Mouse (Mus musculus): ENCODE measurements around the gene Nrip3. TPM values are rescaled to one million over a fixed set of nuclear protein-coding genes. Genes with fewer than 3 reads are reported as not detected.
A peak's percentile ranks its signal among the peaks of the same experiment; 100 is the strongest.

Gene Nrip3
- total RNA-seq (2021), result under 1 TPM; 0.20 to 0.21 TPM
- long read RNA-seq, experiment 1, result 0 reads
- long read RNA-seq, experiment 2, result 0 reads

DNA sequence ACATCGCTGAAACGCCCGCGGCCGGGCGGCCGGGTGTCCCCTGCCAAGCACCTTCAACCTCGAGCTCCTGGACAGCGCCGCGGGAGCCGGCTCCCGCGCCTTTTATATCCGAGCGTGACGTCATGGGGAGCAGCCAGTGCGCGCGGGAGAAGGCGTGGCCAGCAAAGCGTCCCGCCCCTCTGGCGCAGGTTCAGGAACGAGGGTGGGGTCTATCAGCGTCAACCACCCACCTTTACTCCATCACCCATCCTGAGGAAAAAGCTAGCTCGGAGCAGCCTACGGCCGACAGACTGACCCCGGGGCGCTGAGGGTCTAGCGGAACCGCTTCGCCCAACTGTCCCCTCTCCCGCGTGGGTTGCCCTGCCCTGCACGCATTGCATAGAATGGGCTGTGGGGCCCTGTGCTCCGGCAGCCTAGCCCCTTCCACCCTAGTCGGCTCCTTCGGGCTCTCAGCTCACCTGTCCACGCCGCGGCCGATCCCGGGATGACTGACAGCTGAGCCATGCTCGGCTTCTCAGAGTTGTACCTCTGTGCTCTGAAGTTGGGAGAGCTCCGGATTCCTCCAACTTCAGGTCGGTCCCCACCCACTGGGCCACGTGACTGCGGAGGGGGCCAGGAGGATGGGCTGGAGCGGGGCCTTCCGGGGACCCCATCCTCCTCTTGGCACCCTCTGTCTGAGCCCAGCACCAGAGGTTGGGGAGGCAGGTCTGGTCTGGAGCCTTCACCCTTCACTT, at the start of gene Nrip3:
Gene Nrip3, minus strand, starts transcription at position 556 of the 734 bp plus-strand sequence.
- peak; percentile 53 to 68 for DNase-seq

DNA sequence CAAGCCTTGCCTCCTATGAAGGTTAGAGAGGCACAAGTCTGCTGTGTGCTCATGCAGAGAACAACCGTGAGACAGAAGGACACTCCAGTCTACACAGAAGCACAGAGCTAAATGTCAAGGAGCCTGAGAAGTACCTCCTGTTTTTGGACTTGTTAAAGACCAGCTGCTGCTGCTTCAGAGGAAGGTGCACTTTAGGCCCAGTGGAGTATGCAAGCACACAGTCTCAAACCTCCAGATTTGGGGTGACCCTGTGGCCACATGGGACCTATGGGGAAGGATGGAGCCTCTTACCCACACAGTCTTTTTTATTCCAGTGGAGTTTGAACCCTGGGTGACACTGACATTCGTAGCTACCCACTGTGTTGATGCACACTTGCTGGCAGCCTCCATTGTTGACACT, 49.6 kb upstream of the Nrip3 start:
- no peak for DNase-seq

DNA sequence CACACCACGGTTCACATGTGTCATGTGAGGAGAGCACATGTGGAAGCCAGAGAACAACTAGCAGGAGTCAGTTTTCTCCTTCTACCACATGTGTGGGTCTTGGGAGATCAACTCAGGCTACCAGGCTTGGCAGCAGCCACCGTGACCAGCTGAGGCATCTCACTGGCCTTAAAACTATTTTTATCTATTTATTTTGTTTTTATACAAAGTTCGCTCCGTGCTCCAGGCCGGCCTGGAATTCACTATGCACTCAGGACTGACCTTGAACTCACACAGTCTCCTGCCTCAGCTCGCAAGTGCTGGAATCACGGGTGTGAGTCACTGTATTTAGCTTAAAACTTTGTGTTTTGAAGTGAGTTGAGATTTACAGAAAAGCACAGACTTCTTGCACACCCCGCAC, 45.1 kb upstream of the Nrip3 start:
- no peak for DNase-seq

DNA sequence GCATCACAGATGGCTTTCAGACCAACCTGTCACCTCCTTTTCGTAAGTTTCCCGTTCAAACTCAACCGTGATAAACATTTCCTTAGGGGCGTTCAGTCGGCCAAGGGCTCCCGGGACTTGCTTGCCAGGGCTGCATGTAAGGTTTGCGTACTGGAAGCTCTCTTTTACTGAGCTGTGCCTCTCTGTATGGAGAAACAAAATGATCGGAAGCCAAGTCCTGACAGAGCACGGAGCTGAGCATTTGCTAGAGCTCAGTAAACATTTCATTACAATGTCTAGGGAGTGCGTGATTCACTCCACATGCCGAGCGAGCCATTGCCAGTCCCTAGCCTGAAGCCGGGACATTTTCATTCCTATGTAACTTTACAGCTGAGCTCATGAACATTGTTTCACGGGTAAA, 43.5 kb upstream of the Nrip3 start:
- no peak for DNase-seq

DNA sequence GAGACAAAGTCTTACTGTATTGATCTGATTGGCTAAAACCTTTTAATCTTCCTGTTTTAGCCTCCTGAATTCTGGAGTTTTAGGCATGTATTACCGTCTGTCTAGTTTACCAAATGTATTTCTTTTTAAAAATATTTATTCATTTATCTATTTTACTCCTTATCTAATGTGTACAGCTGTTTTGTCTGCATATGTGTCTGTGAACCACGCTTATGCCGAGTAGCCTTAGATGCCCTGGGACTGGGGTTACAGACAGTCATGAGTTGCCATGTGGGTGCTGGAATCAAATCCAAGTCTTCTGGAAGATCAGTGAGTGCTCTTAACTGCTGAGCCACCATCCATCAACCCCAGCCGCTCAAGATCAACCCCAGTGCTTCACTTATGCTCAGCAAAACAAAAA, 36.8 kb upstream of the Nrip3 start:
- no peak for DNase-seq

DNA sequence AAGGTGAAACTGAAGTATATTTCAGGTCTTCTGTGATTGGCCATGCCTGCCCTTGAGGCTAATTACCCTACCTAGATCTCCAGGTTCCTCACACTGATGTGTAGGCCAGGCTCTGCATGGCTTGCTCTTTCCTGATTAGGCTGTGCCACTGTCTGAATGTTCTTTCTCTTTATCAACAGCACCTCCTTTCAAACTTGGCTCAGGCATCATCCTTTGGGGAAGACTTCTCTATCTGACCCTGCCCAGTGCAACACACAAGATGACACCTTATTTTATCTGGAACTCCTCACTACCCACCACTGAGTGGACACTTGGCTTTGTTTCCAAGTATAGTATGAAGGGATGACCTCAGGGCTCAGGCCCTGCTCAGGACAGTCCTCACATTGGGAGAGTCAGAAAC, 36.1 kb upstream of the Nrip3 start:
- DNase-seq, result no peak

DNA sequence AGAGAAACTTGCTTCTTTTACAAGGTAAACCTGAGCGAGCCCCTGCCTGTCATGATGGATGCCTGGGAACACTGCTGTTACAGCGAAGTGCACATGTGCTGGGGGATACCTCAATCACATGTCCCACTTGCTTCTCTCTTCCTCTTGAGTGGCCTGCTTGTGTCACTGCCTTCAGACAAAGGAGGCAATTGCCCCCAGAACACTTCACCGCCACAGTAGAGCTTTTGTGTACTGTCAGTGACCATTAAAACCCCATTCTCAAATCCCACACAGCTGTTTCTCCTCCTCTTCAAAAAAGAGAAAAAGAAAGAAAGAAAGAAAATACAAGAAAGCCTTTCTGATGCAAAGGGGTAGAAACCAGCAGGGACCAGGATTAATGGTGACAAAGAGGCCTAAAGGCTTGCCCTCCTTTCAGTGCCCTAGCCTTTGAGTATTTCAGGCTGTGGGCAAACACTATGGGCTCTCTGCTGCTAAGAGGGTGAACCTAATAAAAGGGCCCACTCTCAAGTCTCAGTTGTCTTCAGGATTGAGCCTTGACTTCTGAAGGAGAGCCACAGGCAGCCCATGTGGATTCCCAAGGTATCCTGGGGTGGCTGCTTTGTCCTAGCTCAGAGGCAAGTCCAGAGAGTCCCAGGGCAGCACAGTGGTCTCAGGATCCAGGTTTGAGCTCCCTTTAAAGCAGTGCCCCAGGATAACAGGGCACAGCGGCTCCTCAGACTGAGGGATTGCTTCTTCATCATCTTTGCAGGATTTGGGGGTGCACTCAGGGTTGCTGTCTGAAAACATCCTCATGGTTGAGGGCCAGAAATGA, 31.7 kb upstream of the Nrip3 start:
- DNase-seq, result no peak

DNA sequence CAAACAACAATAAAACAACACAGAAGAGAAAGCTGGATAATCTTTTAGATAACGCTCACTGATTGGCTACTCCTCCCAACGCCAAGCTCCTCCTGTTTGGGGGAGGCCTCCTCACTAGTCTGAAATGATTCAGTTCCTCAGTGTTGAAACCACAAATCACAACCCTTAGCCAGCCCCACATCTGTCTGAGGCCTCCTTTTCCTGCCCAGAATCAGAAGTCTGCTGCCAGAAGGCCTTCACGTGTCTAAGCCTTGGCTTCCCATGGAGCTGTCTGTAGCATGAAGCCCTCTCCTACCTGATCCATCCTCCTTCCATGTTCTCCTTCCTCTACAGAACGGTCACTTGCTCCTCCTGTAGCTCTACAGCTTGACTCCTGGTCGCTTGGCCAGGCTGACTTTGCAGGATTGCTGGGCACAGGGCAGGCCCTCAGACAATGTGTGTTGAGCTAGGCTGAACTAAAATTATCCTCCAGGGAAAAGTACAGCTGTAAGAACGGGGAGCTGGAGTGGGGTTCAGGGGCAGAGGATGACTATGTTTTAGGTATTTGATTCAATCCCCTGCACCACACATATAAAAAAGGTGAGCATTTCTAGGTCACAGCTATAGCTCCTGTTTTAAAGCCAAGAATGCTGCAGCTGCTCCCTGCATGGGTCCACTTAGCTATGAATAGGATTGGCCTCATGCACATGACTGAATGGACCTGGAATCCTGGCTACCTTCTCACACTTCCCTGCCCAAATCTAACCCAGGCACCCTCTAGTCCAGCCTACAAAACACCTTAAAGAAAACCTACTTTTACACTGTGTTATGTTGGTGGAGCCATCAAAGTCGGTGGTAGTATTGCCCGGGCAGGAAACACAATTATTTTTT, 26.0 kb upstream of the Nrip3 start:
- DNase-seq, result peak; percentile 52 to 57

DNA sequence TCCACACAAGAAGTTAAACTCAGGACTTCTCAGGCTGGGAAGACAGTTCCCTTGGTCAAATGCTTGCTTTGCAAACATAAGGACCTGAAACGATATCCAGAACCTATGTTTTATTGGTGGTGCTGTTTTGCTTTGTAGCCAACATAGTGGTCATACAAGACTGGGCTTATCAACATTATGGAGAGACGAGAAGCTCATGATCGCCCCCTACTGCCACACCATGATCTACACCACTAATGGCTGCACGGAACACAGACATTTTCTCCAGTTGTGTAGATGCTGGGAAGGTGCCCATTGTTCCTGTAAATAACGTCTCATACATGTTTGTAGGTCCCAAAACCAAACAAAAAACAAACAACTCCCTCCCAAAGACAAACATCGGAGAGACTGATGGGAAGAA, 23.0 kb upstream of the Nrip3 start:
- DNase-seq, result peak in 1 of 2 experiments; percentile 49

DNA sequence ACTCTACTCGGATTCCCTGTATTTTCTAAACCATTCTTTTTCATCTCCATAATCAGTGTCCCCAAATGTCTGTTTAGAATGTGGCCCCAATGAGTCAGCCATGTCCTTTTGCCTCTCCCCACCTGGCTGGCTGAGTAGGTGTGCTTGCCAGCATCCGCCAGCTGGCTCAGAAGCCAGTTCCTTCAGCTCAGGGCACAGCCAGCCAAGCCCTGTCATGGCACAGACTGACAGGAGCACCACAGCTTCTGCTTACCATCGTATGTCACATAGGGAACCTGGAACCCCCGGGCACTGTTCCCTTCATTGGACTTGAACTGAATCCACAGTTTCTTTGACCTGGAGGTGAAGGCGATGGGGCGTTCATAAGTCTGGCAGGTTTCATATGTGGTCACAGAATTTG, 22.5 kb upstream of the Nrip3 start:
- DNase-seq, result peak; percentile 59 to 76

DNA sequence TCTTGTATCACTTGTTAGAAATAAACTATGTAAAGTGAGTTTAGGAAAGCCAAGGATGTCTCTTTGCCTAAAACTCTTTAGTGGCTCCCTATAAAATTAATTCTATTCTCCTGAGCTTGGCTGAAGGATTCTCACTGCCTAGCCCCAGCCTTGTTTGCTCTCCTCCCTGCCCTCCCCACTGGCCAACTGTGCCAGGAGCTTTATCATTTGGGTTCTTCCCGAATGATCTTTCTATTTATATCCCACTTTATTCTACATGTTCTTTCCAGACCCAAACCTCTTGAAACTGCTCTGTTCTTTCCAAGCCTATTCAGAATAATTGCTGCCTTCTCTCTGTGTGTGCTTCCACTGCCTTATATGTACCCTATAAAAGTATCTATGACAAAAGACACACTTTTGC, 21.7 kb upstream of the Nrip3 start:
- DNase-seq, result peak in 1 of 2 experiments; percentile 51

DNA sequence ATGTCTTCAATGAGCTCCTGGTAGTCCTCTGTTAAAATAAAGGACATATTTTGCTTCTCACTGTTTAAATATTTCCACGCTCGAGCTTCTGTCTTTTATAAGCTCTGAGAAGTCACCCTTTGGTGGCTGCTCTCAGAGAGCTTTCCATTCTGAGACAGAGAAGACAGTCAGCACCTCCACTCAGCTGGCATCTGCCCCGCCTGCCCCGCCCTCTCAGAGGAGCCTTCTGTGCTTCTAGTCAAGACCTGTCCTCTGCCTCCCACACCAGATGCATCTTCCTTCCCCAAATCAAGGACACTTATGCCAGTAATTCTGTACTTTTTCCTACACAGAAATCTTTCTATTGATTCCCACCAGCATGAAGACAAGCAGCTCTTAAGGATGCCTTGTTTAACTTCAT, 18.8 kb upstream of the Nrip3 start:
- no peak for DNase-seq

DNA sequence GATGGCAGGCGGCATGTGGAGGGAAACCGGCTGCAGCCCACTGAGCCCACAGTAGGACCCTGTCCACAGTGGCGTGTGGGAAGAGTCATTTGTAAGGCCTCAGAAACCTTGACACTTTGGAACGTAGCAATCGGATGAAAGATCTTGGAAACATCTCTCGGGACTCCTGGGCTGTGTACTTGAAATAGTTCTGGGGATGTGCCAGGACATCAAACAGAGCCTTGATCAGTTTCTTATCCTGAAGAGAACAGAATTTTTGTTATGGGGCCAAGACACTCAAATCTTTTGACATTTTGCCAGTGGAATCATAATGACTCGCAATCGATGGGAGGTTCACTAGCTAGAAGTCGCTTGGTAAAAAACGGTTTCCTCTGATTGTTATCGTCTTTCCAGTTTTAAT, 17.3 kb upstream of the Nrip3 start:
- DNase-seq, result peak in 1 of 2 experiments; percentile 37

DNA sequence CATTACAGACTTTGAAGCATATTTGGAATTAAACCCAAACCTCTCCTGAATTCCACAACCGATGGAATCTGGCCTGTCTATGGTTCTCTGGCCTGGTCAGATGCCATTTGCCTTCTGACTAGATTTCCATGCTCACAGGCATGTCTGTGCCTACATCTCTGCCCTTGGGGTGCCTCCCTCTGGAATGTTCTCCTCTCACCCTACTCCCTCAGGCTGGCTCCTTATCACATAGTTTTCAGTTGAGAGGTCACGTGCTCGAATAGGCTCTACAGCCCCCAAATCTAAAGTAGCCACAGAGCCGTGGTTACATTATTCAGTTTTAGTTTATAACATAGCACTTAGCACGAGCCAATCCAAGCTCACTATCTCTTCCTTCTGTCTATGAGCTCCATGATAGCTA, 13.7 kb upstream of the Nrip3 start:
- DNase-seq, result no peak

DNA sequence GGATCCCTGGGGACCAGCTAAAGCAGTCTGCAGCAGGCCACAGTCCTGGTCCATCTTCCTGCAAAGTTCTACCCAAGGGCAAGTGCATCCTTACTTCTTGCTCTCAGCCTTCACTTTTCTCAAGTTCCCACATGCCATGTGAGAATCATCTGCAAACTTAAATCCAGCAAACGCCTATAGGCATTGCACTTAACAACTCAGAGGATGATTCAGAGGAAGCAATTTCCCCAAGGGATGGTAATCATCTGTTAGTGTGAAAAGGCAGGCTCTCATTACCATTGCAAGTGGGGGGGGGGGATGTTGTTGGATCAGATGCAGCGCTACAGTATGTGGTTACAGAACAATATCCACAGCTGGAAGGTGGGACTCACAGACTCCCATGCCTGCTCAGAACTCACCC, 12.7 kb upstream of the Nrip3 start:
- no peak for DNase-seq

DNA sequence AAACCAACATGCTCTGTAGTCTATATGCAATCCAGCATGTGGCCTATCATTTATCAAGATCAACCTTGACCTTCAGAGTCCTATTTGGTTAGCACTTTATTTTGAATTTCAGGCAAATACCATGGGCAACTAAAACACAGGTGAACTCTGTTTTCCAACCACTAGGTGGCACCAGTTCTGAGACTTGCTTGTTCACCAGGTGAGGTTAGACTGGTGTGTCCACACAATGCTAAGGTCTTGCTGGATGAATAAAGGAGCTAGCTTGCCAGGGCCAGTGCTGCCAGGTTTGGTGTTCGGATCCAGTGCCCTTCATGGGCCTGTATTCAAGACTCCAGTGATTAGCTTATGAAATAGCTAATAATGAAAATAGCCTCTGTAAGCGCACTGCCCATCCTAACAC, 10.9 kb upstream of the Nrip3 start:
- DNase-seq, result peak; percentile 43 to 78

DNA sequence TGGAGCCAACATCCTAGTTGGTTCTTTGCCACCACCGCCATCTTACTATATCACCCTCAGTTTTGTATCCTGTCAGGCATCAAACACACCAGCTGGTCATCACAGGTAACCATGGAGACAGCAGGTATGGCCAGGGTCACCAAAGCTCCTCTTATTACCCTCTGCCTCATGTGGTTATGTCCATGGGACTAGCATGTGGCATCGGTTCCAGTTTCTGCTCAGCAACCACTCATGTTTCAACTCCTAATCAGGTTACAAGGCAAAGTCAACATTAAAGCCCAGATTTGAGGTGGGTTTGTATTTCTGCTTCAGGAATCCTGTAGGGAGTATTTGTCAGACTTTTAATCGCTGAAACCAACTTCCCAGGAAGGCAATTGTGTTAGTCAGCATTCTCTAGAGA, 9.0 kb upstream of the Nrip3 start:
- DNase-seq, result no peak

DNA sequence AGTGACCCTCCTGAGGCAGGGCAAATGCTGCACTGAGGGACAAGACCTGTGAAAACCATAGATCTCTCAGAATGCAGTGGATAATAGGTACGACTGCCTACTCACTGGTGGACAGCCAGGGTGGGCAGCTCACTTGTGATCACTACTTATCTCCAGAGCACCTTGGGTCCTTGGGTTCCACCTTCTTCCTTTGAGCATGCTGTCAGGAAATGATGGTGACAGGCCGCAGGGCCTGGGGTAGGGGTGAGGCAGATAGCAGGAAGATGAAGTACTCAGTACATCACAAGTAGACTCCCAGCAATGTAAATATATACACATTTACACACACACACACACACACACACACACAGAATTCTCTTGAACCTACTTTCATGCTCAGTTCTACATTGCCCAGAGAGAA, 6.0 kb upstream of the Nrip3 start:
- DNase-seq, result no peak

DNA sequence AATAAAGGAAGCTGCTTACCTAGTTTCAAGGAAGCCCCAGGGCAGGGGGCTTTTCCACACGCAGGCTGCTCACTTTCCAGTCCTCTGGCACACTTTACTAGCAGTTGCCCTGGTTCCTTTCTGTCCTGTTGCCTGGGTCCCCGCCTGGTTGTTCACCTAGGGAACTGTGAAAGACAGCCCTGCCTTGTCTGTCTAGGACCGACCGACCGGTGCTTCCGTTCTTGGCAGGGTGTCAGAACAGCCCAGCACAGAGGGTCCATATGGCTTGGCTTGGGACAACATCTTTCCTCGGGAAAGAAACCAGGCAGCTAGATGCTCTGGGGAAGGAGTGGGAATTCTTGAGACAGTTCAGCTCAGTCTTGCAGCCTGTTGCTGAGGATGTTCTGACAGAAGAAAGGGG, 1.5 kb upstream of the Nrip3 start:
- no peak for DNase-seq

DNA sequence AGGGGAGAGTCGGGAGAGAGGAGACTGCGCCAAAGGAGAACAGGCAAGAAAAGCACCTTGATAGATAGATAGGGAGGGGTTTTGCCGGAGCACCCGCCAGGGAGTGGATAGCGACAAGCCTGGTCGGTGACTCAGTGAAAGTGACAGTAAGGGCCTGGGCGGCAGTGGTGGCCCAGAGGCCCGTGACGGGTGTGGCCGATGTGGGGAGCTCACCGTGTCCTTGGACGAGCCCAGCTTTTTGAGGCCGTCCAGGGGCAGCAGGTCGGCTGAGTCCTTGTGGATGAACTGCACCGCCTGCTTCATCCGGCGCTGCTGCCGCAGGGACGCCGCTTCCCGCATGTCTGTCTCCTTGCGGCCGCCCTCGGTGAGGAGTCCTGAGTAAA, 747 bp downstream of the Nrip3 start:
- no peak for DNase-seq

DNA sequence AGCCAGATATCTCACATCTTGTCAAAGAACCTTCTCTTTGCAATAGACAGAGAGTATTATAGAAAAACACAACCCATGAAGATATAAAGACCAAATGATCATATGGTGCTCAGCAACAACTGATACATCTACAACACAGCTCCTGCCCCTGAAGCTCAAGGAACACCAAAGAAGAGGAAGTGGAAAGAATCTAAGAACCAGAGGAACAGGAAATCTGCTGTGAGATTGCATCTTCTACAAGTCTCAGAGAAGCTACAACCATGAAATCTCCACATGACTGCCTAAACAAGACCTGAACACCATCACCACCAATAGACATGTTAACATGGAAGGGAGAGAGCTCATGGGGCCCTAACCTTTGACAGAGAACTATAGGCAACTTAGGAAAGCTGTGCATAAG, 9.6 kb downstream of the Nrip3 start:
- DNase-seq, result no peak

DNA sequence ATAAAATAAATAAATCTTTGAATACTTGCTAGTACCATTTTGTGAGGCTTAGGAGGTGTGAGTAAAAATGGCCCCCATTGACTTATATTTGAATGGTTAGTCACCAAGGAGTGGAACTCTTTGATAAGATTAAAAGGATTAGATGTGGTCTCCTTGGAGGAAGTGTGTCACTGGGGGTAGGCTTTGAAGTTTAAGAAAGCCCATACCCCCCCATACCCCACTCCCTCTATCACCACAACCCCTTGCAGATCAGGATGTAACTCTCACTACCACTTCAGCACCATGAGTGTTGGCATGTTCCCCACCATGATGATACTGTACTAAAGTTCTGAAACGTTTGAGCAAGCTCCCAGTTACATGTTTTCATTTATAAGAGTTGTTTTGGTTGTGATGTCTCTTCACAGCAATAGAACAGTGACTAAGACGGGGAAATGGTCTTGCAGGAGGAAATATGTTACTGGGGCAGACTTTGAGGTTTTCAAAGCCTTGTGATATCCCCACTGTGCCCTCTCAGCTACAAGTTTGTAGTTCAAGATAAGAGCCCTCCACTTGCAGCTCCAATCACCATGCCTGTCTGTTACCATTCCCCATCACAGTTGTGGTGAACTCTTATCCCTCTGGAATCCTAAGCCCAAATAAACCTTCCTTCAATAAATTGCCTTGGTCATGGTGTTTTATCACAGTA, 13.0 kb downstream of the Nrip3 start:
- DNase-seq, result no peak
